Mouse (Mus musculus): ENCODE data around the gene Ak3.

DNA sequence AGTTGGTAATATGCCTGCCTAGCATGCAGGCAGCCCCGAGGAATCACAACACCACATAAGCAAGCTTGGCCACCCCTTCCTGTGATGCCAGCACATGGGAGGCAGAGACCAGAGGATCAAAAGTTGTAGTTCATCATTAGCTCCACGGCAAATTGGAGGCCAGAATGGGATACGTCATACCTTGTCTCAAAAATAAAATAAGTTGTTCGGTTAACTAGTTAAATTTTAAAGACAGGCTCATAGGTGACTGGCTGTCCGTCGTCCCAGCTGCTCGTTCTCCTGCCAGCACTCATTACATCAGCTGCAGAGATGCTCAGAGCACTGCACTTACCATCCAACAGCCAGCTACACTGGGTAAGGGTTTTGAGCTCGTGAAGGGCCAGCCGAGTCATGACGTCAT, 10.2 kb downstream of the Ak3 start:
- TF ChIP-seq MAFK (IDR thresholded peaks at IDR 0.05; ENCODE audit: insufficient read depth, low read depth, low read length), result no peak
- no peak for TF ChIP-seq CHD2 (IDR thresholded peaks at IDR 0.05; ENCODE audit: low read depth, low read length)

Measured in ES-E14 (cell line).